Mouse (Mus musculus) midbrain, embryonic 12.5 days (tissue): ENCODE data around the gene Ints3. TPM values are rescaled to one million over a fixed set of nuclear protein-coding genes. Genes with fewer than 3 reads are reported as not detected.

Experiments
- ATAC-seq: fragments of 200-750 bp; cut with Nextera tagmentation; 2 replicates; pipeline ENCODE4 v1.8.0; 2017; ENCODE audit warnings: low read depth, moderate TSS enrichment, moderate library complexity; ENCODE audit not compliant: low FRiP score
- H3K27ac ChIP-seq: fragments of 300-500 bp; sonication (generic); replicated peaks from 2 replicates; pipeline ENCODE4 v1.5.1; 2016; ENCODE audit warnings: mild to moderate bottlenecking
- H3K27me3 ChIP-seq: fragments of 300-500 bp; sonication (generic); 2 replicates; pipeline ENCODE4 v1.6.1; 2016; ENCODE audit warnings: mild to moderate bottlenecking
- H3K36me3 ChIP-seq: fragments of 300-500 bp; sonication (generic); 2 replicates; pipeline ENCODE4 v1.6.1; 2016
- H3K4me1 ChIP-seq: fragments of 300-500 bp; sonication (generic); 2 replicates; pipeline ENCODE4 v1.6.1; 2016
- H3K4me2 ChIP-seq: fragments of 300-500 bp; sonication (generic); replicated peaks from 2 replicates; pipeline ENCODE4 v1.6.1; 2016; ENCODE audit warnings: mild to moderate bottlenecking, moderate library complexity
- H3K4me3 ChIP-seq: fragments of 300-500 bp; sonication (generic); 2 replicates; pipeline ENCODE4 v1.5.1; 2016; ENCODE audit warnings: mild to moderate bottlenecking
- H3K9ac ChIP-seq: fragments of 300-500 bp; sonication (generic); replicated peaks from 2 replicates; pipeline ENCODE4 v1.6.1; 2016; ENCODE audit warnings: mild to moderate bottlenecking, moderate library complexity
- H3K9me3 ChIP-seq: fragments of 300-500 bp; sonication (generic); 2 replicates; pipeline ENCODE4 v1.6.1; 2016; ENCODE audit warnings: mild to moderate bottlenecking
- WGBS: fragments of 180-500 bp; shearing (Covaris S2); methylation state at CpG from one replicate; pipeline ENCODE4 v1.1.7; 2016; 5-methylcytosine and 5-hydroxymethylcytosine counted together
- polyA plus RNA-seq: library from polyadenylated mRNA; unstranded; fragments of >200 nt; fragmentation: Nextera tagmentation; extraction: Ambion mirVana; gene quantifications from 2 replicates; pipeline ENCODE4 v1.2.1, GENCODE M21; 2016

Ints3 gene
- 42.4 and 44.3 TPM in 2 replicates for polyA plus RNA-seq

DNA sequence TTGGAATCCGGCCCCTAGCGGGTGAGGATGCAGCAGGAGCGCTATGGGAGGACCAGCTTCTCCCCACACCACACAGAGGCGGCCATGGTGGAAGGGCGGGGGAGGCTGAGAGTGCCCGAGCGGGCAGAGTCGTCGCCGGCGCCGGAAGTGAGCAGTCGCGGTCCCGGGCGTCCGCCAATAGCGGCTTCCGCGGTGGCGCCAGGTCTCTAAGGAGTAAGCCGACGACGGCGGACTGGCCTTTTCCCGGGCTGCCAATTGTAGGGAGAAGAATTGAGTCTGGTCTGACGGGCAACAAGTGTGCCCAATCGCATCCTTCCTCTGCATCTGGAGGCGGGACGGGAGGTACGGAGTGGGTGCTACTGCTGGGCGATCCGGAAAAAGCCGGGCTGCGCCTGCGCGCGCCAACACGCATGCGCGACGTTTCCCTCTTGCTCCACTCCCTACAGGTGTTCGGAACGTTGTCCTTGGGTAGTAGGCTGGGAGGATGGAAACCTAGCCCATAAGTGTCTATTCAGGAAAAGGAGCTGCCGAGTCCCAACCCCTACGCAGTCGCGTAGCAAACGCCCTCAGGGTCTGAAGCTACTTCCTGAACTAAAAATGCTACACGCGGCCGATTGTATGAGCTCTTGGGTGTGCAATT is at the start of gene Ints3:
Gene Ints3 (minus strand): TSS at position 242 of the 640 bp plus-strand sequence.
- Histone ChIP-seq H3K9ac (peak within 1 kb of the TSS; percentile 94), H3K4me1 (peaks cover 36% of the 10 kb centered on the region), H3K4me2 (peak within 1 kb of the TSS; percentile 99), H3K4me3 (peak within 1 kb of the TSS; percentile 79), H3K9me3 (no peaks in the 10 kb centered on the region), H3K27ac (peak within 1 kb of the TSS; percentile 95), H3K27me3 (no peaks in the 10 kb centered on the region), H3K36me3 (peaks cover 12% of the 10 kb centered on the region)
- peak; percentile 99 for ATAC-seq
- WGBS: under 1% methylated on average over 52 of the region's 52 CpGs

DNA sequence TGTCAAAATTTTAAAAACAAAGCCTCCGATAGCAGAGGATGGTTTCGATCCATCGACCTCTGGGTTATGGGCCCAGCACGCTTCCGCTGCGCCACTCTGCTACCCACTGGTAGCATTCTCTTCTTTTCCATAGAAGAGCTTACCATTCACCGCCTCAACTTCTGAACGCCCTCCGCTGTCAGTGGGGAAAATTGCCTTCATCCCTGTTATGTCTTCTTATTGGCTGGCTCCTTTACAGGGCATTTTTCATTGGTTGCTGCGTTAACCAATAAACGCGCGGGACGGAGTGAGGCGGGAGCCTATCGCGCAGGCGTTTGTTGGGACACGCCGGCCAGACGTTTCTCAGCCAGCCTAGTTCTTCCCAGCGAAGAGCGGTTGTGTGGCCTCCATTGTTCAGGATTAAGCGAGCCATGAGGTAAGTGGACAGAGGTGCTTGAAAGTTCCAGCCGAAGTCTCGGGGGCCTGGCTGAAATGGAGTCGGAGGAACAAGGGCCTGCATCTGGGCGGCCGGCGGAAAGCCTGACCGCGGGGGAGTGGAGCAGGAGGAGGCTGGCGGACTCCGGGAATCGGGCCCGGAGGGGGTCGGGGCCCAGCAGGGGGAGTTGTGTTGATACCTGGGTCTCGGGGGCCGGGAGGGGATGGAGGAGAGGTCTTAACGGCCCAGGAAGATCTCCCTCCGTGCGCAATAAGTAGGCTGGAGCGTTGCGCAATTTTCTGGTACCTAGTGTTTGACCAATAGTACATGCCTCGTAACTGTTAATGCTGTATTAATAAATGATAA is 42.6 kb upstream of the Ints3 start, which contains the start of gene Ilf2:
Gene Ilf2 (plus strand): TSS at position 296 of the 781 bp plus-strand sequence.
- Histone ChIP-seq H3K36me3 (peaks cover 37% of the 10 kb centered on the region), H3K9me3 (no peaks in the 10 kb centered on the region), H3K4me3 (peak within 1 kb of the TSS; percentile 87), H3K27me3 (no peaks in the 10 kb centered on the region), H3K4me1 (peaks cover 10% of the 10 kb centered on the region; the same call in 1 of the 2 replicates), H3K27ac (peak within 1 kb of the TSS; percentile 96), H3K9ac (peak within 1 kb of the TSS; percentile 91), H3K4me2 (peak within 1 kb of the TSS; percentile 73)
- under 1% methylated on average over 45 of the region's 45 CpGs for WGBS
- ATAC-seq: peak; percentile 99

DNA sequence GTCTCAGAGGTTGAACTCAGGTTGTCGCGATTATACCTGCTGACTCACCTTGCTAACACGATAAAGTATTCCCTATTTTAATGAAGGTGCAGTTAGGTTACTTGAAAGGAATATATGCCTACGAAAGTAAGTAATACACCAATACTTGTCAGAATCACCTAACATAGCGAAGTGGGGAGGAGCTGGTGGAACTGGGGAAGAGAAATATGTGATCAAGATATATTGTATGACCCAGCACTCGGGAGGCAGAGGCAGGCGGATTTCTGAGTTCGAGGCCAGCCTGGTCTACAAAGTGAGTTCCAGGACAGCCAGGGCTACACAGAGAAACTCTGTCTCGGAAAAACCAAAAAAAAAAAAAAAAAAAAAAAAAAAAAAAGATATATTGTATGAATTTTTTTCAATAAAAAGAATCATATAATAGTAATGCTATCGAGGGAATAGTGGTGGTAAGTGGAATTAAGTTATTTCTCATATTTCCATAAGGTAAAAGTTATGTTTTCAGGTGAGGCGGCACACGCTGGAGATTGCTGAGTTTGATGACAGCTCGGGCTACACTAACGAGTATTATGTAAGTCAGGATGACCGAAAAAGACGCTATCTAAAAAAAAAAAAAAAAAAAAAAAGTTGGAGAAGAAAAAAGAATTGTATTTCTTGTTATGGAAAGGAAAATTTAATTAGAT is 41.9 kb upstream of the Ints3 start:
- WGBS: 42% methylated on average over 16 of the region's 16 CpGs
- Histone ChIP-seq H3K27ac (no peak overlapping the region), H3K9ac (no peak overlapping the region), H3K9me3 (no peaks in the 10 kb centered on the region), H3K36me3 (peaks cover 30% of the 10 kb centered on the region), H3K4me1 (peaks cover 10% of the 10 kb centered on the region; the same call in 1 of the 2 replicates), H3K4me2 (0 out of 2 replicates have a peak overlapping the region, but pooled peaks have one; percentile 21), H3K4me3 (peak overlapping the region; percentile 19; the same call in 1 of the 2 replicates), H3K27me3 (no peaks in the 10 kb centered on the region)
- ATAC-seq: peak; percentile 27

DNA sequence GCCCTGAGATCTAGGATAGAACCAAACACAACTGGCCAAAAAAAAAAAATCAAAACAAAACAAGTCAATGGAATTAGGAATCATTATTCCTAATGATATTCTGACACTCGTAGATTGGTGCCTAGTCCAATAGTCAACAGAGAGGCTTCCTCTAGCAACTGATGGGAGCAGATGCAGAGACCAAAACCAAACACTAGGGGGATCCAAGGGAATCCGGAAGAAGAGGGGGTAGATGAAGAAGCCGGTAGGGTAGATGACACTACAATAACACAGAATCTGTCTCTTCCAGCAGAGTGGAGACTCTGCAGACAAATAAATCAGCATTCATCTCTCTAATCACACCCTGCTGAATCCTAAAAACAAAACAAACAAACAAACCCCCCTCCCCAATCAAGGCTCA is 38.8 kb upstream of the Ints3 start:
- no peak overlapping the region for H3K9ac ChIP-seq
- H3K4me3 ChIP-seq: no peak overlapping the region
- 0 out of 2 replicates have a peak, but pooled peaks cover under 1% of the 10 kb centered on the region for H3K36me3 ChIP-seq
- peaks cover 8% of the 10 kb centered on the region; the same call in 1 of the 2 replicates for H3K27me3 ChIP-seq
- H3K9me3 ChIP-seq: no peaks in the 10 kb centered on the region
- 35% methylated on average over 3 of the region's 3 CpGs for WGBS
- no peak overlapping the region for H3K27ac ChIP-seq
- no peak for ATAC-seq
- H3K4me2 ChIP-seq: no peak overlapping the region
- 0 out of 2 replicates have a peak, but pooled peaks cover 5% of the 10 kb centered on the region for H3K4me1 ChIP-seq

DNA sequence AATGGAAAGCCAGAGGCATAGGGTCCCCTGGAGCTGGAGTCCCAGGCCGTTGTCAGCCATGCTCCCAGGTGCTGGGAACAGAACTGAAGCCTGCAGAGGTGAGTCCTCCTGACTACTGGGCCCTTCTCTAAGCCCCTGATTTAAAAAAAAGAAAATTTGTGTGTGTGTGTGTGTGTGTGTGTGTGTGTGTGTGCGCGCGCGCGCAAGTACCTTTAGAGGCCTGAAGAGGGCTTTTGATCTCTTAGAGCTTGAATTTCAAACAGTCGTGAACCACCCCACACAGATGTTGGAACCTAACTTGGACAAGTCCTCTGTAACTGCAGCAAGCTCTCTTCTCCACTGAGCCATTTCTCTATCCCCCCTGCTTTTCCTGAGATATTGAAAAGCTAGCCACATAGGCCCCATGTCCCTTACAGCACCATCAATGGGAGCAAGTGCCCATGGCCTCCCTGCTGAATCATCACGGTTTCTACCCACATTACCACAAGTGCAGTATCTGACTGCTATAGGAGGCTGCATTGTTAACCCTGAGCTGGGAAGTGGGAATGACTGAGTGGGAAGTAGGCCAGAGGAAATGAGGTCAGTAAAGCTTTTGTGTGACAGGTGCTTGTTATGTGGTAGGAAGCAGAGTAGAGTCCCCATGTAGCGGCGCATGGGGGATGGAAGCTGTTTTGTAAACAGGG is 34.3 kb upstream of the Ints3 start:
- no peak overlapping the region for H3K9ac ChIP-seq
- H3K4me3 ChIP-seq: no peak overlapping the region
- peaks cover 47% of the 10 kb centered on the region for H3K27me3 ChIP-seq
- WGBS: 93% methylated on average over 10 of the region's 10 CpGs
- H3K4me2 ChIP-seq: no peak overlapping the region
- no peak for ATAC-seq
- no peaks in the 10 kb centered on the region for H3K36me3 ChIP-seq
- no peaks in the 10 kb centered on the region for H3K9me3 ChIP-seq
- H3K4me1 ChIP-seq: peaks cover 14% of the 10 kb centered on the region
- H3K27ac ChIP-seq: no peak overlapping the region

DNA sequence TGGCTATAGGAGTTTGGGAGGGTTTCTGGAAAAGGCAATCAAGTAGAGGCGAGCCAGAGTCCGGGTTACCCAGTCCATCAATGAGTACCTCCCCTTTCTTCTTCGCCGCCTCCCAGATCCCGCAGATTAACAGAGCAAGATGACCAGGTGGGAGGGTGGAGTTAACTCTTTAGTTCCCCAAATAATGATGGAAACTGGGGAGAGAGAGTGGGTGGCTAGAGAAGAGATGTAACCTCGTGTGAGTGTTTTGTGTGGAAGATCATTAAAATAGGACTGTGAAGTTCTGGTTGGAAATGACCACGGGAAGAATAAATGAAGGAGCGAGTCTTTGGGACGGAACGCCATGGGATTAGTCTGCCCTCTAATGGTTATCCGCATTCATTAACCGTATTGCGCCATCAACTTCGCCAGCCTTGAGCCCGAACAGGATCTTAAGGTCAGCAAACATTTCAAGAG is 32.9 kb upstream of the Ints3 start:
- peak overlapping the region; percentile 86 for H3K4me2 ChIP-seq
- peak; percentile 48 for ATAC-seq
- peak overlapping the region; percentile 53 for H3K4me3 ChIP-seq
- H3K36me3 ChIP-seq: no peaks in the 10 kb centered on the region
- WGBS: 0% methylated on average over 15 of the region's 15 CpGs
- H3K4me1 ChIP-seq: peaks cover 14% of the 10 kb centered on the region
- no peaks in the 10 kb centered on the region for H3K9me3 ChIP-seq
- H3K27me3 ChIP-seq: peaks cover 60% of the 10 kb centered on the region
- H3K9ac ChIP-seq: peak overlapping the region; percentile 46; the same call in 1 of the 2 replicates
- no peak overlapping the region for H3K27ac ChIP-seq

DNA sequence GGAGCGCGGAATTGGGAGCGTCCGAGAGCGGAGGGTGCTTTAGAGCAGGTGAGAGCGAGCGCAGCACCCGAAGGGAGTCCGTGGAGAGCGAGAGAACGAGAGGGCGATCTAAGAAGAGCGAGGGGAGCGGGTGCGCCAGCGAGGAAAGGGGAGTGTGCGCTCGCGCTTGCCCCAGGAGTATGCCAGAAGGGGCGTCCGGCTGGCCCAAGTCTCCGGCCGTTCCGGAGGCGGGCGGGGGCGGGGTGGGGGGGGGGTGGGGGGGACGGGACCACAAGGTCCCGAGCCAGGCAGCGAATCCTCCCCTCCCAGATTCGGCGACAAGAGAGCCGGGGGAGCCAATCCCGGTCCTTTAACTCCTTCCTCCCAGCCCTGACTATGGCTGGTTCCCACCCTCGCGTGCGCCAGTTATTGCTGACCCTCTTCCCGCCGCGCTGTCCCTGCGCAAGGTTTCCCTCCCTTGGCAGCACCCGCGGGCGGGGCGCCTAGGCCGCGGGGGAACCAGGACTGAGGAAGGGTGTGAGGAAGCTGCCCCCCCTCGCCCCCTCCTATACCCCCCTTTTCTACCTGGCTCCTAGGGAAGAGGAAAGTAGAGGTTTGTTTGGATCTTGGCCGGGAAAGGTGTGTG is 32.4 kb upstream of the Ints3 start, which contains the start of gene Npr1:
Gene Npr1 (minus strand): TSS at position 181 of the 625 bp plus-strand sequence.
- Histone ChIP-seq H3K4me1 (peaks cover 14% of the 10 kb centered on the region), H3K36me3 (no peaks in the 10 kb centered on the region), H3K9me3 (no peaks in the 10 kb centered on the region), H3K27ac (no peak within 1 kb of the TSS), H3K9ac (peak within 1 kb of the TSS; percentile 46; the same call in 1 of the 2 replicates), H3K27me3 (peaks cover 66% of the 10 kb centered on the region), H3K4me2 (peak within 1 kb of the TSS; percentile 86), H3K4me3 (peak within 1 kb of the TSS; percentile 53)
- WGBS: 2% methylated on average over 35 of the region's 49 CpGs
- ATAC-seq: peak; percentile 55

DNA sequence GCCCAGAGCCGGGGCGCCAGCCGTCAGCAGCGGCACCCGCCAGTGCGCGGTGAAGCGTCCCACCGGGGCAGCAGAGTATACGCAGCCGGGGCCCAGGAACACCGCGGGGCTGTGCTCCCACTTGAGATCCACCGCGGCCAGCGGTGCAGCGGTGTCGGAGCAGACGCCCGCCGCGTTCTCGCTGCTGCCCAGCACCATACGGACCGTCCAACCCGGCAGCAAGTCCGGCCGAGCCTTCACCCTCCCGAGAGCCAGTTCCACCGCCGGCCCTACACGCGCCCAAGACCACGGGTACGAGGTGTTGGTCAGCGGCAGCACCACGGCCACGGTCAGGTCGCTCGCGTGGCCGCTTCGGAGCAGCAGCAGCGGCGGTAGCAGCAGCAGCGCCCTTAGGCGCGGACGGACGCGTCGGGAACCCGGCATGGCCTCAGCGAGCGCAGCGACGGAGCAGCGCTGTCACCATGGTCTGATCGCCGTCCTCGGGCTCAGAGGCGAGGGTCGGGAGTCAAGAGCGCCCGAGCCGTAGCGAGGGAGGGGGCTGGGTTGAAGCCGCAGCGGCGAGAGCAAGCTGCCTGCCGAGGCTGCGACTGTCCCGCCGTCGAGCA is 31.8 kb upstream of the Ints3 start:
- Histone ChIP-seq H3K9ac (peak overlapping the region; percentile 46; the same call in 1 of the 2 replicates), H3K9me3 (no peaks in the 10 kb centered on the region), H3K4me2 (peak overlapping the region; percentile 86), H3K36me3 (no peaks in the 10 kb centered on the region), H3K27ac (no peak overlapping the region), H3K4me1 (peaks cover 14% of the 10 kb centered on the region), H3K27me3 (peaks cover 70% of the 10 kb centered on the region), H3K4me3 (peak overlapping the region; percentile 53)
- peak; percentile 34; the same call in 1 of the 2 replicates for ATAC-seq
- under 1% methylated on average over 75 of the region's 75 CpGs for WGBS

DNA sequence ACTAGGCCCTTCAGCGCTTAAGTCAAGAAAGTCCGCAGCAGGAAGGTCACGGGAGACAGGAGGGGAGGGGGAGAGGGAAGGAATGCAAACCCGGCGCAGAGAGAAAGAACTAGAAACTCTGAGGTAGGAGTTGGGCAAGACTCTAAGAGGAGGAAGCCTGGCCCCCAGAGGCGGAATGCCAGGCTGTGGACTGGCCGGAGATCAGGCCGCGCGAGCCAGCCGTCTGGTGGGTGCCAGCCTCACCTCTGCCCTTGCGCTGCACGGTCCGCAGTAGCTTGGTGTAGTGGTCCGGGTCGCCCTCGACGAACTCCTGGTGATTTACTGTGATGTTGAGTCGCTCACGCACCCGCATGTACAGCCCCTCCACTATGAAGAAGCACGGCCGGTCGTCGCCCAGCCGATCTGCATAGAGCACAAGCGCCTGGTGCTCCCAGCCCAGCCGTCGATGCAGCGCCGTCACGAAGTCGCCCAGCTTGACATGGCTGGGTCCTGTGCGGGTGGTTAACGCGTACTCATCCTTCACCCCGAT is 31.2 kb upstream of the Ints3 start:
- 0 out of 2 replicates have a peak, but pooled peaks have one; percentile 20 for ATAC-seq
- WGBS: 11% methylated on average over 37 of the region's 37 CpGs
- Histone ChIP-seq H3K27ac (no peak overlapping the region), H3K4me2 (peak overlapping the region; percentile 86), H3K4me3 (peak overlapping the region; percentile 53), H3K27me3 (peaks cover 75% of the 10 kb centered on the region), H3K9me3 (no peaks in the 10 kb centered on the region), H3K9ac (no peak overlapping the region), H3K36me3 (no peaks in the 10 kb centered on the region), H3K4me1 (peaks cover 14% of the 10 kb centered on the region)

DNA sequence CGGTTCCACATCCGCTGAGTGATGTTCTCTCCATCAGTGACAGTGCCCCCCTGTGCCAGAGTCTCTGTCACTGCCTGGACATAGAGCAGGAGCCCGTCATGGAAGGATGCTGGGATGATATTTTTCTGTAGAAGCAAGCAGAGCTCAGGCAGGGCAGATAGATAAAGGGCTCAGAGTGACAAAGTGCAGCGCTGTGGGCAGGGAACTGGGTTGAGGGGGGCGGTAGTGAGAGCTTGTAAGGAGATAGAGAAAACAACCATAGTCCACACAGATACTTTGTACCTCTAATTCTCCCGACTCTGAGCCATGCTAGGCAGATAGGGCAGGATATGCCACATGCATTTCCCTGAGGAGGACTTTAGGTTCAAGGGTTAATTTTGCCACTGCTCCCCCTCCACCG is 29.2 kb upstream of the Ints3 start:
- 38% methylated on average over 7 of the region's 7 CpGs for WGBS
- Histone ChIP-seq H3K27ac (no peak overlapping the region), H3K27me3 (peaks cover 76% of the 10 kb centered on the region), H3K9ac (no peak overlapping the region), H3K4me1 (peaks cover 14% of the 10 kb centered on the region), H3K9me3 (no peaks in the 10 kb centered on the region), H3K4me2 (no peak overlapping the region), H3K36me3 (no peaks in the 10 kb centered on the region), H3K4me3 (no peak overlapping the region)
- no peak for ATAC-seq
